Mouse (Mus musculus): ENCODE results near the gene Prf1. TPM values are rescaled to one million over a fixed set of nuclear protein-coding genes. Genes with fewer than 3 reads are reported as not detected.
A peak's percentile ranks its signal among the peaks of the same experiment; 100 is the strongest.

Prf1 gene
- polyA plus RNA-seq, 1 experiment from 2014 or later, result 0.14 TPM

GRCm38 (mm10) chr10:61315324-61315880, 17.8 kb downstream of the Prf1 start:
- Histone ChIP-seq H3K9me3 (ENCODE audit: control insufficient read depth, low read length) (no peaks in the 10 kb centered on the region), H3K27ac (replicated peaks; ENCODE audit: low read depth, low read length) (no peak overlapping the region), H3K9ac (ENCODE audit: low read depth, low read length) (no peak overlapping the region), H3K27me3 (replicated peaks; ENCODE audit: control insufficient read depth, insufficient read depth, low read length) (no peaks in the 10 kb centered on the region), H3K4me3 (ENCODE audit: low read depth, low read length) (no peak overlapping the region), H3K36me3 (ENCODE audit: control insufficient read depth, insufficient read depth, low read length) (0 out of 2 replicates have a peak, but pooled peaks cover 8% of the 10 kb centered on the region), H3K4me2 (ENCODE audit: low read depth, low read length) (no peak overlapping the region), H3K4me1 (ENCODE audit: control insufficient read depth, insufficient read depth, low read length) (peaks cover 8% of the 10 kb centered on the region; the same call in 1 of the 2 replicates)
- WGBS, result 46% methylated on average over 9 of the region's 9 CpGs
- DNase-seq (ENCODE audit: low spot score), result no peak
- no peak for ATAC-seq (ENCODE audit: low read depth)

DNA sequence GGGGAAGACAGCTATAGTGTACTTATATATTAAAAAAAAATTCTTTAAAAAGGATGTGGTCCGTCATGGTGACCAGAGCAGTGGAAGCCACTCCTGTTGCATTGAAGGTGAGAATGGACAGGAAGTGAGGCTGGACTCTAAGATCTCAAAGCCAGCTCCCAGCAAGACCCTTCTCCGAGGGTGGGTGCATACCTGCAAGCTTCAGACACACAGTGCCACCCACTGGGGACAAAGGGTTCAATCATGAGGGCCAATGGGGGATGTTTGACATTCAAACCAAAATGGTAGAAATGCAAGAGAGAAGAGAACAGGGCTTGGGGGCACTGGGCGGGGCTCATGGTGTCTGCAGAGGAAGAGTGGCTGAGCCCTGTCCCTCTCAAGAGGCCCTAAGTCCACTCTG, 20.9 kb downstream of the Prf1 start:
- no peaks in the 10 kb centered on the region for H3K27me3 ChIP-seq (replicated peaks; ENCODE audit: control insufficient read depth, insufficient read depth, low read length)
- no peaks in the 10 kb centered on the region for H3K4me1 ChIP-seq (ENCODE audit: control insufficient read depth, insufficient read depth, low read length)
- WGBS, result 89% methylated on average over 3 of the region's 3 CpGs
- H3K4me2 ChIP-seq (ENCODE audit: low read depth, low read length), result no peak overlapping the region
- no peak for DNase-seq (ENCODE audit: low spot score)
- H3K4me3 ChIP-seq (ENCODE audit: low read depth, low read length), result no peak overlapping the region
- H3K9me3 ChIP-seq (ENCODE audit: control insufficient read depth, low read length), result no peaks in the 10 kb centered on the region
- H3K27ac ChIP-seq (replicated peaks; ENCODE audit: low read depth, low read length), result no peak overlapping the region
- no peak for ATAC-seq (ENCODE audit: low read depth)
- no peak overlapping the region for H3K9ac ChIP-seq (ENCODE audit: low read depth, low read length)
- H3K36me3 ChIP-seq (ENCODE audit: control insufficient read depth, insufficient read depth, low read length), result peaks cover 24% of the 10 kb centered on the region; the same call in 1 of the 2 replicates

DNA sequence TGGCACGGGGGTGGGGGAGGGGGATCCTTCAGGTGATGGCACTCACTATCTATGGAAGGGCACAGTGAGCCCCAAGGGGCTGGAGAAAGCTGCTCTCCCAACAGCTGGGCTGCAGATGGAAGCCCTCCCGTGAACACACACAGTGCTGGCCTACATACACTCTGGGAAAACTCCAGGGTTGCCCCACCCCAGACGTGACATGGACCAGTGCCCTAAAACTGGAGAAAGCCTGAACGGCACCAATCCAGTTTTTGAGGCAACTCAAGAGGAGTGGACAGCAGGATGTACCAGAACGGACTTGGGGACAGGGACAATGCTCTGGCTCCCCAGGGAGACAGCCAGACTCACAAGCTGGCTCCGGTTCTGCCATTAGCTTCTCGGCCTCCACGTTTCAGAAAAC, 27.1 kb downstream of the Prf1 start:
- ATAC-seq (ENCODE audit: low read depth) (no peak), DNase-seq (ENCODE audit: low spot score) (no peak)
- Histone ChIP-seq H3K4me2 (ENCODE audit: low read depth, low read length) (no peak overlapping the region), H3K27ac (replicated peaks; ENCODE audit: low read depth, low read length) (no peak overlapping the region), H3K4me3 (ENCODE audit: low read depth, low read length) (no peak overlapping the region), H3K9me3 (ENCODE audit: control insufficient read depth, low read length) (no peaks in the 10 kb centered on the region), H3K9ac (ENCODE audit: low read depth, low read length) (no peak overlapping the region), H3K36me3 (ENCODE audit: control insufficient read depth, insufficient read depth, low read length) (peaks cover 16% of the 10 kb centered on the region; the same call in 1 of the 2 replicates), H3K27me3 (replicated peaks; ENCODE audit: control insufficient read depth, insufficient read depth, low read length) (no peaks in the 10 kb centered on the region), H3K4me1 (ENCODE audit: control insufficient read depth, insufficient read depth, low read length) (0 out of 2 replicates have a peak, but pooled peaks cover 5% of the 10 kb centered on the region)
- 61% methylated on average over 8 of the region's 8 CpGs for WGBS

GRCm38 (mm10) chr10:61325782-61326328, 28.2 kb downstream of the Prf1 start:
- peak; percentile 44 for DNase-seq (ENCODE audit: low spot score)
- 32% methylated on average over 9 of the region's 9 CpGs for WGBS
- no peak overlapping the region for H3K27ac ChIP-seq (replicated peaks; ENCODE audit: low read depth, low read length)

GRCm38 (mm10) chr10:61327545-61327944, 29.9 kb downstream of the Prf1 start:
- Histone ChIP-seq H3K9ac (ENCODE audit: low read depth, low read length) (peak overlapping the region; percentile 5; the same call in 1 of the 2 replicates), H3K4me3 (ENCODE audit: low read depth, low read length) (no peak overlapping the region), H3K9me3 (ENCODE audit: control insufficient read depth, low read length) (no peaks in the 10 kb centered on the region), H3K27me3 (replicated peaks; ENCODE audit: control insufficient read depth, insufficient read depth, low read length) (no peaks in the 10 kb centered on the region), H3K27ac (replicated peaks; ENCODE audit: low read depth, low read length) (no peak overlapping the region), H3K4me2 (ENCODE audit: low read depth, low read length) (no peak overlapping the region), H3K36me3 (ENCODE audit: control insufficient read depth, insufficient read depth, low read length) (peaks cover 6% of the 10 kb centered on the region; the same call in 1 of the 2 replicates), H3K4me1 (ENCODE audit: control insufficient read depth, insufficient read depth, low read length) (0 out of 2 replicates have a peak, but pooled peaks cover 5% of the 10 kb centered on the region)
- ATAC-seq (ENCODE audit: low read depth), result no peak
- 86% methylated on average over 10 of the region's 10 CpGs for WGBS
- no peak for DNase-seq (ENCODE audit: low spot score)

More at GRCm38 (mm10) chr10:61325782-61326328, 28.2 kb downstream of the Prf1 start:
- Histone ChIP-seq H3K27me3 (replicated peaks; ENCODE audit: control insufficient read depth, insufficient read depth, low read length) (no peaks in the 10 kb centered on the region), H3K4me3 (ENCODE audit: low read depth, low read length) (no peak overlapping the region), H3K9ac (ENCODE audit: low read depth, low read length) (no peak overlapping the region), H3K4me2 (ENCODE audit: low read depth, low read length) (no peak overlapping the region), H3K4me1 (ENCODE audit: control insufficient read depth, insufficient read depth, low read length) (0 out of 2 replicates have a peak, but pooled peaks cover 5% of the 10 kb centered on the region), H3K9me3 (ENCODE audit: control insufficient read depth, low read length) (no peaks in the 10 kb centered on the region), H3K36me3 (ENCODE audit: control insufficient read depth, insufficient read depth, low read length) (peaks cover 13% of the 10 kb centered on the region; the same call in 1 of the 2 replicates)
- ATAC-seq (ENCODE audit: low read depth), result peak; percentile 81

DNA sequence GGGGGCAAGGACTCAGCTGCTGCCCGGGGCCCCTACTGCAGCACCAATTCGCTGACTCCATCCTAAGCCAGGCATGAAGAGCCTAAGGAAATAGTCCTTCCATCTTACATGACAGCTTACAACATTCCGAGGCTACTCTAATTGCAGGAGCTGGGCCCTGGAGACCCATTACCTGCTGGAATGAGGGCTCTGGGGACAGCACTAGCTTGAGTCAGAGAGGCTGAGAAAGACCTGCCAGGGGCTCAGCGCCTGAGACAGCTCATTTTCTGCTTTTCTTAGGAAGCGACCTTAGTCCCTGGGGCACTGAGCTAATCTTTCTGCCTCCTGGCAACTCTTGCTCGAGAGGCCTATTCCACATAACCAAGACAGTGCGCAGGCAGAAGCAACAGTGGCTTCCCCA, 31.3 kb downstream of the Prf1 start:
- DNase-seq (ENCODE audit: low spot score) (peak; percentile 57), ATAC-seq (ENCODE audit: low read depth) (peak; percentile 39; the same call in 1 of the 2 replicates)
- no peaks in the 10 kb centered on the region for H3K27me3 ChIP-seq (replicated peaks; ENCODE audit: control insufficient read depth, insufficient read depth, low read length)
- no peaks in the 10 kb centered on the region for H3K9me3 ChIP-seq (ENCODE audit: control insufficient read depth, low read length)
- no peak overlapping the region for H3K9ac ChIP-seq (ENCODE audit: low read depth, low read length)
- H3K36me3 ChIP-seq (ENCODE audit: control insufficient read depth, insufficient read depth, low read length), result peaks cover 6% of the 10 kb centered on the region; the same call in 1 of the 2 replicates
- no peak overlapping the region for H3K4me2 ChIP-seq (ENCODE audit: low read depth, low read length)
- H3K4me1 ChIP-seq (ENCODE audit: control insufficient read depth, insufficient read depth, low read length), result 0 out of 2 replicates have a peak, but pooled peaks cover 5% of the 10 kb centered on the region
- 33% methylated on average over 7 of the region's 7 CpGs for WGBS
- no peak overlapping the region for H3K4me3 ChIP-seq (ENCODE audit: low read depth, low read length)
- no peak overlapping the region for H3K27ac ChIP-seq (replicated peaks; ENCODE audit: low read depth, low read length)

- Histone ChIP-seq H3K4me2 (ENCODE audit: low read depth, low read length) (no peak overlapping the region), H3K36me3 (ENCODE audit: control insufficient read depth, insufficient read depth, low read length) (peaks cover 10% of the 10 kb centered on the region), H3K27ac (replicated peaks; ENCODE audit: low read depth, low read length) (no peak overlapping the region), H3K4me3 (ENCODE audit: low read depth, low read length) (no peak overlapping the region), H3K4me1 (ENCODE audit: control insufficient read depth, insufficient read depth, low read length) (0 out of 2 replicates have a peak, but pooled peaks cover 1% of the 10 kb centered on the region), H3K9me3 (ENCODE audit: control insufficient read depth, low read length) (no peaks in the 10 kb centered on the region), H3K27me3 (replicated peaks; ENCODE audit: control insufficient read depth, insufficient read depth, low read length) (no peaks in the 10 kb centered on the region), H3K9ac (ENCODE audit: low read depth, low read length) (no peak overlapping the region)
- ATAC-seq (ENCODE audit: low read depth), result peak; percentile 45; the same call in 1 of the 2 replicates
- no peak for DNase-seq (ENCODE audit: low spot score)
- 68% methylated on average over 5 of the region's 5 CpGs for WGBS
Measured at GRCm38 (mm10) chr10:61331046-61331445, 33.4 kb downstream of the Prf1 start.

GRCm38 (mm10) chr10:61334545-61334944, 36.9 kb downstream of the Prf1 start:
- no peak for ATAC-seq (ENCODE audit: low read depth)
- no peak overlapping the region for H3K27ac ChIP-seq (replicated peaks; ENCODE audit: low read depth, low read length)
- H3K4me3 ChIP-seq (ENCODE audit: low read depth, low read length), result no peak overlapping the region
- no peaks in the 10 kb centered on the region for H3K9me3 ChIP-seq (ENCODE audit: control insufficient read depth, low read length)
- no peak for DNase-seq (ENCODE audit: low spot score)
- no peaks in the 10 kb centered on the region for H3K27me3 ChIP-seq (replicated peaks; ENCODE audit: control insufficient read depth, insufficient read depth, low read length)
- H3K4me1 ChIP-seq (ENCODE audit: control insufficient read depth, insufficient read depth, low read length), result no peaks in the 10 kb centered on the region
- WGBS, result 69% methylated on average over 7 of the region's 7 CpGs
- no peak overlapping the region for H3K4me2 ChIP-seq (ENCODE audit: low read depth, low read length)
- no peak overlapping the region for H3K9ac ChIP-seq (ENCODE audit: low read depth, low read length)
- peaks cover 17% of the 10 kb centered on the region for H3K36me3 ChIP-seq (ENCODE audit: control insufficient read depth, insufficient read depth, low read length)

Measured in embryonic facial prominence, embryonic 14.5 days (tissue).